Mouse (Mus musculus) hematopoietic stem cell, adult 5-6 weeks (primary cell): ENCODE results near the gene Ppfia4. TPM values are rescaled to one million over a fixed set of nuclear protein-coding genes. Genes with fewer than 3 reads are reported as not detected.

Experiments
- ATAC-seq, 2 experiments: fragments of 125-278 bp in 1 of 2; replicated peaks in 1 of 2; 2 replicates each; pipeline ENCODE4 v1.8.0; 2016 to 2017; ENCODE audit warnings: inconsistent platforms in 2 of 2, mild to moderate bottlenecking in 2 of 2, moderate number of reproducible peaks in 2 of 2, low read depth in 1 of 2, moderate TSS enrichment in 1 of 2; ENCODE audit not compliant: low FRiP score in 2 of 2, poor library complexity in 2 of 2, severe bottlenecking in 2 of 2, insufficient read depth in 1 of 2, low TSS enrichment in 1 of 2
- total RNA-seq: library from RNA; stranded (forward); fragments of 172-1452, 232-1000 nt; gene quantifications from 2 replicates; pipeline ENCODE4 v1.2.3, GENCODE M21; 2017

Ppfia4 gene
- total RNA-seq, 1 experiment from 2014 or later = 0.50 TPM

GRCm38 (mm10) chr1:134316361-134316760 lies 16.4 kb downstream of the Ppfia4 start:
- ATAC-seq = no peak

GRCm38 (mm10) chr1:134315181-134315580 lies 17.5 kb downstream of the Ppfia4 start:
- no peak for ATAC-seq

- ATAC-seq = no peak
Measured at GRCm38 (mm10) chr1:134311760-134312159, 21.0 kb downstream of the Ppfia4 start.

- ATAC-seq = no peak
Measured at GRCm38 (mm10) chr1:134310729-134311128, 22.0 kb downstream of the Ppfia4 start.

- no peak for ATAC-seq
Measured at GRCm38 (mm10) chr1:134310291-134310690, 22.4 kb downstream of the Ppfia4 start.

- no peak for ATAC-seq
Measured at GRCm38 (mm10) chr1:134307409-134307808, 25.3 kb downstream of the Ppfia4 start.

- no peak for ATAC-seq
Measured at GRCm38 (mm10) chr1:134304940-134305339, 27.8 kb downstream of the Ppfia4 start.

GRCm38 (mm10) chr1:134302568-134303238 lies 30.0 kb downstream of the Ppfia4 start:
- peak; percentile 81 to 82 for ATAC-seq

- peak; percentile 17 to 36; a peak in 1 of 4 replicates for ATAC-seq
Measured at GRCm38 (mm10) chr1:134298636-134299411, 33.9 kb downstream of the Ppfia4 start.

GRCm38 (mm10) chr1:134297265-134297664 lies 35.5 kb downstream of the Ppfia4 start:
- ATAC-seq = no peak

GRCm38 (mm10) chr1:134293738-134294604 lies 38.8 kb downstream of the Ppfia4 start:
- ATAC-seq = no peak

- ATAC-seq = no peak
Measured at GRCm38 (mm10) chr1:134293276-134293675, 39.5 kb downstream of the Ppfia4 start.

- ATAC-seq = no peak
Measured at GRCm38 (mm10) chr1:134292601-134293000, 40.1 kb downstream of the Ppfia4 start.

GRCm38 (mm10) chr1:134292073-134292472 lies 40.7 kb downstream of the Ppfia4 start:
- ATAC-seq = no peak

GRCm38 (mm10) chr1:134291555-134291954 lies 41.2 kb downstream of the Ppfia4 start:
- ATAC-seq = no peak

GRCm38 (mm10) chr1:134290909-134291308 lies 41.8 kb downstream of the Ppfia4 start:
- ATAC-seq = no peak

- ATAC-seq = 0 out of 4 replicates have a peak, but pooled peaks of 1 of the 2 experiments have one; percentile 12
Measured at GRCm38 (mm10) chr1:134290300-134290699, 42.4 kb downstream of the Ppfia4 start.
